Mouse (Mus musculus): ENCODE results near the gene Csad.

Csad gene

DNA sequence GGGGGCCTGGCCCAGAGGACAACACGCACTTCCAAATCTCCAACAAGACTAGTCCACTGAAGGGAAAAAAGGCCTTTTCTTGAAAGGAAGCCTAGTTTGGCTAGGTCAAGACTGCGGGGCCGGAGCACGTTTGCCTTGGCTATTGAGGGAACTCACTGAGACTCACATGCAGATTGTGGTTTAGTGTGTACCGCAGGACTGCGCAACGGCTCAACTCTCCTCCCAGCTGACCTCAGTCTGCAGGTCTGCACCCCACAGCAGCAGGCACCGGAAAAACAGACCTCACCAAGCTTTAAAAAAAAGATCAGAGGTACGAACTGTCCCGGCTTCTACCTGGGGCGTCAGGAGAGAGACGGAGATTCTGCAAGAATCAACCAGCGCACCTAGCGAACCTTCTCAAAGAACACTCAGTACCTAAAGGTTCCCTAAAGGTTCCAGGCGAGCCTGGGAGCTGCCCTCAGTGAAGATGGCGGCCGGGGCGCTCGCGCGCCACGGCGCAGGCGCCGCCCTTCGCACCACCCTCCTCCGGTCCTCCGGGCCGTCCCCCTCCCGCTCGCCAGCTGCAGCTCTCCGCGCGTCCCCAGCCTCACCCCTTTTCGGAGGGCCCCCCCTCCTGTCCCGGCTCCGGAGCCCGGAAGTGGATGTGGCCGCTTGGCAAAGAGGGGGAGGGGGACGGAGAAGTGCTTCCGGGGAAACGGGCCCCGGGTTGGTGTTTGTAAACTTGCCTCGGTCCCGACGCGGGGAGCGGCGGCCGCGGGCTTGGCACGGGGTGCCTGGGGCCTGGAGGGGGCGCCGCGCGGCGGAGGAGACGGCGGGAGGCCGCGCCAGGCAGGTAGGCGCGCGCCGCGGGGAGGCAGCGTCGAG lies 1.3 kb downstream of the Csad start, which contains the start of gene Zfp740:
Zfp740 (plus strand) TSS at position 279 of the 864 bp plus-strand sequence.
- DNase-seq (ENCODE audit: low spot score), result peak; percentile 96

DNA sequence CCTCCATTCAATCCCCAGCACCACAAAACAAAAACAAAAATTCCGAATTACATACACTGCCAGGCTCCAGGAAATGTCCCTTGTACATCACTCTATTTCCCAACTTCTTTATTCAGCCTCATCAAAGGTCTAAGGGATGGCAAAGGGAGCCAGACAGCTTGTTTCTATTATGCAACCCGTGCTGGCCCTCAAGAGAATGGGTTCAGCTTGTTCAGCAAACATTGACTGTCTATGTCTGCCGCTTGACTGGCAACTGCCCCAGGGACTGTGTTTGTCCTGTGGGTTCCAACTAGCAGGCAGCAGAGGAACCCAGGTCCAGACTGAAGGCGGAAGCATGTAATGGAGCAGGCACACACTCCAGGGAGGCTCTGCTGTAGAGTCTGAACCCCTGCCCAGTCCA lies 5.7 kb downstream of the Csad start:
- no peak for DNase-seq (ENCODE audit: low spot score)

DNA sequence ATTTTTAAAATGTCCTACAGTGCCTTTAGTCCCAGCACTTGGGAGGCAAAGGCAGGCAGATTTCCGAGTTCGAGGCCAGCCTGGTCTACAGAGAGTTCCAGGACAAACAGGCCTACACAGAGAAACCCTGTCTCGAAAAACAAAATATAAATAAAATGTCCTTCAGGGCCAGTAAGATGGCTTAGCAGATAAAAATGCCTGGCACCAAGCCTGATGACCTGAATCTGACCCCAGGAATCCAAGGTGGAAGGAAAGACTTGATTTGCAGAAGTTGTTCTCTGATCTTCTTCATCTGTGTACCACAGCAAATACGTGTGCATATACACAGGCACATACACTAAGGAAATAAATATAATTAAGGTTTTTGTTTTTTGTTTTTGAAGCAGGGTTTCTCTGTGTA lies 9.2 kb downstream of the Csad start:
- DNase-seq (ENCODE audit: low spot score), result no peak

DNA sequence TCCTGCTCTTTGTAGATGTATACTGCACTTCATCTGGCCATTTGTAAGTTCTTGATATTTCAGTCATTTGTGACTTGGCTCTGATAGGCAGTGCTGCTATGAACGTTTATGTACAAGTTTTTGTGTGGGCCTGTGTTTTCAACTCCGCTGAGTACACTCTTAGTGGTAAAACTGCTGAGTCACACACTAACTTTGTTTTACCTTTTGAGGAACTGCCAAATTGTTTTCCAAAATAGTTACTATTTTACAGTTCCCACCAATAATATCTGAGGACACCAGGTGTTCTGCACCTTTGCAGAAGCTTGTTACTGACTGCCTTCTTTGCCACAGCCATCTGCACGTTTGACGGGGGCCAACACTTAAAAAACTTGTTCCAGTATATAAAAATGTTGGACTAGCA lies 10.1 kb downstream of the Csad start:
- DNase-seq (ENCODE audit: low spot score), result no peak

DNA sequence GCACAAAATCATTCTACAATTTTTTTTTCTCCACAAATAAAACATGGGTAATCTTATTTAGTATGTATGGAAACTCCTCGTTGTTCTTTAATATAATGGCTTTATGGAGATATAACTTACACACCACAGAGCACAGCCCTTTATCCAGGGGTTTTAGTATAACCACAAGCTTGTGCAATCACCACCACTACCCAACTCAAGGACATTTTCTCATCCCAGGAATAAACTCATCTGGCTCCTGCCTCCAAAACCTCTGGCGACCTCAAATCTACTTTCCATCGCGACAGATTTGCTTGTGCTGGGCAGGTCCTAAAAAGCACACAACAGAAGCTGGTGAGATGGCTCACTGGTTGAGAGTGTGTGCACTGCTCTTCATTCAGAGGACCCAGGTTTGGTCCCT lies 10.9 kb downstream of the Csad start:
- no peak for DNase-seq (ENCODE audit: low spot score)

DNA sequence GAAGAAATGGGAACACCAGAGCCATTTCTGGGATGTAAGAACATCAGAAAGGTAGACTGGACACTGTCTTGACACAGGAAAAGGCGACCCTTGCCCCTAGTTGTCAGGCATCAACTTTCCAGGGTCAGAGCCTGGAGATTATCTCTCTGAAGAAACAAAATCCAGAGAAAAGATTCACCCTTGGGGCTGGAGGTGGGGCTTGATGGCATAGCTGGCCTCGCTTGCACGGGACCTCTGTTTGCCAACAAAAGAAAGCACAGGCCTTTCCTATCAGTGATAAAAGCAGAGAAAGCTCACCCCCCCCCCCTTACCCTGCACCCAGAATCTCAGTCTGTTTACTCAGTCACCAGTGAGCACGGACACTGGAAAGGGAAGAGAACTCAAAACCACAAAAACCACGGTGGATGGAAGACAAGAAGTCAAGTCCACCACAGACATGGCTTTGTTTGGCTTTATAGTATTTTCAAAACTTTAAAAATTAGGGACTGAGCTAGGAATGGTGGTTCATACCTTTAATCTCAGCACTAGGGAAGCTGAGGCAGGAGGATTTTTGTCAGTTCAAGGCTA lies 11.6 kb downstream of the Csad start:
- no peak for DNase-seq (ENCODE audit: low spot score)

DNA sequence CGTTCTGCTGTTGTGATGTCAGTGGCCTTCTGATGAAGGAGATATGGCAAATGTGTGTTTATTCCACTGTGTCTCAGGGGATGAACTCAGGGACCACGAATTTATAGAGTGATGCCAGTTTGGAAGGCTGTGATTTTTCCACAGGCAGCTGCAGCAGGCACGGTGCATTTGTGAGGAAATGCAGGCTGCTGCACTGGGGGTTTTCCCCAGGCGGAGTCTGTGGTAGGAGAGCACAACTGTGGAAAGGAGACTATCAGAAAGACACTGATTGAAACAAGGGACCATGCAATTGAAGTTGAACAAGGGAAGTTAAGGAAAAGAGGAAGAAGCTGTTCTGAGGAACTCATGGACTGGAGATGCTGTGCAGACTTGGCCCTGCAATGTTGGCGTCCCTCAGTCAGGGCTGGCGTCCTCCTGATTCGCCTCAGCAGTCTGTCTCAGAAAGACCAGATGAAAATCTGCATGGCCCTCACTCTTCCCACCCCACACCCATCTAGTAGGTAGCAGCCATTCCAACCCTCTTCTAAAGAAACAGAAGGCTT lies 12.2 kb downstream of the Csad start:
- DNase-seq (ENCODE audit: low spot score), result no peak

DNA sequence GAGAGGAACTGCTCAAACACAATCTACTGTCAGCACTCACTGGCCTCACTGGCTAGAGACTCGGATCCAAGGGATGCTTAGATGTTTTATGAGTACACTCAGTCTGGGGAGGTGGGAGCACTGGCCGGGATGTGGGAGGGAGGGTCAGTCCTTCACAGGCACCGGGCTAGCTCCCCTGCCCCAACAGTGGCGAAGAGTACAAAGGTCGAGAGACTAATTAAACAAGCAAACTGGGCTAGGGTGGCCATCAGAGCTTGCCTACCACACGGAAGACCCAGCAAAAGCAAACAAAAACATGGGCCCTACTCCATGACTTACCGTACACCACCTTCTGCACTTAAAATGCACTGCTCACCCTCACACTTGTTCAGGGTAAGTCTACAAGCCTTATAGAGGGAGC lies 12.8 kb downstream of the Csad start:
- DNase-seq (ENCODE audit: low spot score), result no peak

DNA sequence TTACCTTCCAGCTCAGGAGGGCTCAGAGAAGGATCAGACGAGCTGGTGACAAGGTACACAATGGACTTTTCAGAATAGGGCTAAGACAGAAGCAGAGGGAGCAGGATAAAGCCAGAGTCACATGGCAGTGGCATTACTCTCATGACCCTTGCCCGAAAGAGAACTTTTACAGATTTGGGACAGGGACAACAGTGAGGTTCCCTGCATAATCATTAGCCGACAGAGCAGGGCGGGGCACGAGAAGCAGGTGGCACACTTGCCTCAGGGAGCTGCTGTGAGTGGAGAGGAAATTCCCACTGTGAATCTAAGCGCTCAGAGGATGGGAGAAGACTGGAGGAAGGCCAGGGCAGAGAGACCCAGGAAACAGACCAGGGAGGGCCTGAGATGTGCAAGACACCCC lies 15.6 kb downstream of the Csad start:
- DNase-seq (ENCODE audit: low spot score), result no peak

DNA sequence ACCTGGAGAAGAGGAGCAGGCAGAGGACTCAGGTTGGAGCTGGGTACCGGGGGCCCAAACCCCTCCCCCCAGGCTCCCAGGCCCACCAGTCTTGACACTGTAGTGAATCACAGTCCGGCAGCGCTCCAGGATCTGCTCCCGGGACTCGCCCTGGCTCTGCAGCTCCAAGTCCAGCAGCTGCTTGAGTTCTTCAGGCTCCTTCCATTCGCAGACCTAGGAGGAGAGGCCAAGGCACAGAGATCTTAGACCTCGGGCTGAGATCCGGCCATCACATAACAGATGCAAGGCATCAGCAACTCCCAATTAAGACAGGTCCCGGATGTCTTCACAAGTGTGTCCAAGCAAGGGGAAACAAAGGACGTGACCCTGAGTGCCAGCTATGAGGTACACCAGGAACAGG lies 16.4 kb downstream of the Csad start:
- no peak for DNase-seq (ENCODE audit: low spot score)

DNA sequence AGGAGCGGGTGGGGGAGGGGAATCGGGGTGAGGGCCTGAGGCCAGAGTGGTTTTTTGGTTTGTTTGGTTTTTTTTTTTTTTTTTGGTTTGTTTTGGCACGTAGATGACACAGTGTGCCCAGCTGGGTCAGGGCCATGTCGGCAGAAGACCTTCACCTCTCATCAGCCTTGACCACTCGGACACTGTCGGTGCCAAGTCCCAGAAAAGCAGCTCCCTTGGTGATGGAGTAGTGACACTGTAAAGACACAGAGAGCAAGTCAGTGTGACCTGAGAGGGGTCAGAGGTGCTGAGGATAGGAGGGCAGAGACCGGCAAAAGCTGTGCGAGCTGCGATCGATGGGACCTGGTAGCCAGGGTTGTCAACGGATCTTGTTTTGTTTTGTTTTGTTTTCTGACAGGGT lies 18.3 kb downstream of the Csad start:
- DNase-seq (ENCODE audit: low spot score), result no peak

DNA sequence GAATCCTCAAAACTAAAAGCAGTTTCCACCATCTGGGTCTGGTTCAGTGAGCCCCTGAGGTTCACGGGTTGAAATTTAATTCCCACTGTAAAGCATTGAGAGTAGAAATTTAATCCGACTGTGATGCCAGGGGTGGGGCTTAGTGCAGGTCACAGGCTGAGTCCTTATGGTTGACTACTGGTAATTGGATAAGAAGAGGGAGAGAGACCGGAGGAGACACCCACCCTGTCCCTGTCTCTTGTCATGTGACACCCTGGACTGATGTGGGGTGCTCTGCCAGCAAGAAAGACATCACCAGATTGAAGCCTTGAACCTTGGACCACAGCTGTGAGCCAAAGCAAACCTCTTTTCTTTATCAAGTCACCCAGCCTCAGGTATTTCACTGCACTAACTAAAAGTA lies 21.4 kb downstream of the Csad start:
- DNase-seq (ENCODE audit: low spot score), result no peak

DNA sequence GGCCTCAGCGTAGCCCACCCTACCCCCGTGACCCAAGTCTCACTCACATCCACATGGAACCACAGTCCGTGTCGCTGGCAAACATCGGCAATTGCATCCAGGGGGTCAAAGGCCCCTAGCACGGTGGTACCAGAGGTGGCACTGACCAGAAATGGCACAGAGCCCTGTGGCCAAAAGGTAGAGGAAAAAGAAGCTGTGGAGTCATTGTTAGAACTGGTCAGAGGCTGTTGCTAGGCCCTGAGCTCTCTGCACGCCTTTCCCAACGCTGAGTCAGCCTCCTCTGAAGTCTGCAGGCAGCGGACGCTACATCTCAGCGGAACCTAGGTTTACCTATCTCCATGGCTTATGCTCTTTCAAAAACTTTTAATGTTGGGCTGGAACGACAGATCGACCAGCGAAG lies 24.6 kb downstream of the Csad start:
- no peak for DNase-seq (ENCODE audit: low spot score)

DNA sequence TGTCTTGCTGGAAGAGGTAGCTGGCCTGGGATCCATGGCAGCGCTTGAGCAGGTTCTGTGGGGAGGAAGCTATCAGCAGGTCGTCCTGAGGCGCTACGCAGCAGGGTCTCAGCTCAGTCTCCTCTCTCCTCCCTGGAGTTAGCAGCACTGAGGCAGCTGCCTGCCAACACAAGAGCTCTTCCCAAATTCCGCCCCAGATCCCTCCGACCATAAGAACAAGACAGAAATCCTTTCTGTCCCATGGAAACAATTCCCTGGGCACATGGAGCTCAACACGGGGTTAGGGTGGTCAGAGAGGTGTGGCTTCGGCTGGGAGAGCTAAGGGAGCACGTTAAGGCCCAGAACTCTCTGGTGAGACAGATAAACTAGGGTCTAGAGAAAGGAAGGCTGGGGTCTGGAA lies 25.4 kb downstream of the Csad start:
- DNase-seq (ENCODE audit: low spot score), result no peak

DNA sequence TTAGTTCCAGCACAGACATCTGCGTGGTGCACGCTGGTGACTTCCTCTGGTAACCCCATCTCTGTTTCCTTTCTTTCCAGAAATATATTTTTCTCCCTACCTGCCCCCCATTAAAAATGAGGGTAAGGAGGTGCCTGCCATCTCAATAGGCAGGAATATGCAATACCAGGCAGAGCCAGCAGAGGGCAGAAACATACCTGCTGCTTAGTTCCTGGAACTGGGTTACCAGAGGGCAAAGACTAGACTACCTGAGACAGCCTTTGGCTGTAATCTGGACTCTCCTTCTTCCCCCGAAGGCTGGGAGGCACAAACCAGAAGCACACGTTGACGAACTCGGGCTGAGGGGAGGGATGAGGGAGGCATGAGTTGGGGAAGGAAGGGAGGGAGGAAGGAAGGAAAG lies 26.2 kb downstream of the Csad start:
- no peak for DNase-seq (ENCODE audit: low spot score)

DNA sequence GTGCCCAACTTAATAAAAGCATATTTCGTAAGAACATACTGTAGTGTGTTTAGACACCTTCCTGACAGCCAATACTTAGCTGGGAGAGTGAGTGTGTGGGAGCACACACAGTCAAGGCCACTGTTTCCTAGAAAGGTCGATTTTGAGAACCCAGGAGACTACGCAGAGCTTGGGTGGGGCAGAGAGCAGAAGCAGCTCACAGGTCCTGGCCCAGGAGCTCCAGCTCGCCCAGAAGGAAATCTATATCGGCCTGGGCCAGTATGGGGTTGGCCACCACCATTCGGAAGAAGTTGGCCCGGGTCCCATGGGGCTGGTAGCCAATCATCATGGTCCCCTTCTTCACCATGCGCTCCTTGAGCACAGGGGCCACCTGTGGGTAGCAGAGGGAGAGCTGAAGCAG lies 27.1 kb downstream of the Csad start:
- no peak for DNase-seq (ENCODE audit: low spot score)

DNA sequence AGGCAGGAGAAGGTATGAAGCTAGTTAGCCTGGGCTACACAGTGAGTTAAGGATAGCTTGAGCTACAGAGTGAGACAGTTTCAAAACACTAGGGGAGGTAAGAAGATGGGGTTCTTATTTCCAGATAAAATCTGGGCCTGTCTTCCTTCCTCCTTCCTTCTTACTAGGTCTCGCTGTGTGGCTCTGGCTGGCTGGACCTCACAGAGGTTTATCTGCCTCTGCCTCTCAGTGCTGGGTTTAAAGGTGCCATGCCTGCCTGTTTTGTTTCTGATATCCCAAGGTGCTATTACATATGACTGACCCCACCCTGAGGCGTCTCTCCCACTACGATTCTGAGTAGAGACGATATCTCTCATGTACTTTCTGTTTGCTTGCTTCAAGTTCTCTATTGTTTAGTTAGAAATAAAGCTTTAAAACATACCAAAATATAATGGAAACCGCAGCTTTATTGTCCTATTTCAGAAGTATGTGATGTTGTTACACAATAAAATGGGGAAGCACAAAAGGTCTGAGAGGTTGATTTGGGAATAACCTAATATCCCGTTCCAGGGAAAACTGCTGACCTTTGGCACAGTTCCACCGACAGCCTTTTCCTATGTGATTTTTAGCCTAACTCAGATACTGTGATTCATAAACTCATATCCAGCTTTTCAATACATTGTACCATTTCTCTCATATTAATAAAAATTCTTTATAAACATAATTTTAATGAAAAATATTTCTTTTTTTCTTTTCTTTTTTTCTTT lies 27.8 kb downstream of the Csad start:
- DNase-seq (ENCODE audit: low spot score), result no peak

DNA sequence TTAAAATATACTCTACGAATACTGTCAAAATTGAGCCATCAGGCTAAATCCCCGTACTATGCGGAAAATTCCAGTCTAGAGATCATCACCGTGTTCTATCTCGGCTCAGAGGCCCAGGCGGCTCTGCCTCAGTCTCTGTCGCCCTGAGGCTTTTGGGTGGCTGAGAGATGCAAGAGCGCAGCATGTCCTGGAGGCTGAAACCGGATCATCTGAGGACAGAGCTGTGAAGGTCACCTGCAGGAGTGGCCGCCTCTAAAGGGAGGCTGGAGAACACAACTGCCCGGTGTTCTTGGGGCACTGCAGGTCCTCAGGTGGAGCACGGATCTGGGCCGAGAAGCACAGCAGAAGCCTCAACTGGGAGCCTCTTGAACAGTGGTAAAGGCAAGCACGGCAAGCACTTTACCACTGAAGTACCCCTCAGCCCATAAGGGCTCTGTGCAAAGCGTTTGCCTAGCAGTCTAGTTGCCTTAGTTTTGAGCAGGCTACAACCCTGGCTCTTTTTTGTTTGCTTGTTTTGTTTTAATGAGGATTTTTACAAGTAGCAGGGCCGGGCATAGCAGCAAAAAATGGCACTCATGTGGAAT lies 28.7 kb downstream of the Csad start:
- DNase-seq (ENCODE audit: low spot score), result no peak

DNA sequence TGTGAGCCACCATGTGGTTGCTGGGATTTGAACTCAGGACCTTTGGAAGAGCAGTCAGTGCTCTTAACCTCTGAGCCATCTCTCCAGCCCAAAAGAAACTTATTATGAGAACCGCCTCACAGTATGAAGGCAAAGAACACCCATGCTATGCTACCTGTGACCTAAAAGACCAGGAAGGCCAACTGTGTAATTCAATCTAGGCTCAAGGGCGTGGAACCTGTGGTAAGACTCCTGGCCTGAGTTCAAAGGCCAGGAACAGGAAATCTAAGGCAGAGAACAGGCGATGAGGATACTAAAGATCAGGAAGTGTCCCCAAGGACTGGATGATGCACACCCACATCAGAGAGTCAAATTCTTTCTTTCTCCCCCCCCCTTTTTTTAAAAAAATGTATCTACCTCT lies 30.9 kb downstream of the Csad start:
- DNase-seq (ENCODE audit: low spot score), result no peak

DNA sequence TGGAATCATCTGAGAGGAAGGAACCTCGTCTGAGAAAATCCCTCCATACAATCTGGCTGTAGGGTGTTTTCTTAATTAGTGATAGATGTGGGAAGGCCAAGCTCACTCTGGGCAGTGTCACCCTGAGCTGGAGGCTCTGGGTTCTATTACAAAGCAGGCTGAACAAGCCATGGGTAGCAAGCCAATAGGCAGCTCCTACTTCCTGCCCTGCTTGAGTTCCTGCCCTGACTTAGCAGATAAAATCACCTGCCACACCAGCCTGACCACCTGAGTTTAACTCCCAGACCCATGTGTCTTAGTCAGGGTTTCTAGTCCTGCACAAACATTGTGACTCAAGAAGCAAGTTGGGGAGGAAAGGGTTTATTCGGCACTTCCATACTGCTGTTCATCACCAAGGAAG lies 35.5 kb downstream of the Csad start:
- DNase-seq (ENCODE audit: low spot score), result no peak

DNA sequence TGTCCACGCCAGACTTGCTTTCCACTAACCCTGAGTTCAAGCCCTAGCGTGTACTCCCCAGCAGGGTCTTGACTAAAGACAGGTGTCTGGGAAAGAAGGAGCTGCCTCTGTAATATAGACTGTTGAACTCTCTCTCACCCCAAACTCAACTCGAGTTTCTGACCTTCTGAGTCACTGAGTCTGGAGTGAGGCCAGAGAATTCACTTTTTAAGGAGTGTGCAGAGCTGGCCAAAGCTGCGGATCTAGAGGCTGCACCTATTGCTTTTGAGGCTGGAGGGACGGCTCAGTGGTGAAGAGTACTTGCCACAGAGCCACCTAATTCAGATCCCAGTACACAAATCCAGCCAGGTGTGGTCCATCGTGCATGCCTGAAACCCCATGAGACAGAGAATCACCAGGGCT lies 36.9 kb downstream of the Csad start:
- no peak for DNase-seq (ENCODE audit: low spot score)

DNA sequence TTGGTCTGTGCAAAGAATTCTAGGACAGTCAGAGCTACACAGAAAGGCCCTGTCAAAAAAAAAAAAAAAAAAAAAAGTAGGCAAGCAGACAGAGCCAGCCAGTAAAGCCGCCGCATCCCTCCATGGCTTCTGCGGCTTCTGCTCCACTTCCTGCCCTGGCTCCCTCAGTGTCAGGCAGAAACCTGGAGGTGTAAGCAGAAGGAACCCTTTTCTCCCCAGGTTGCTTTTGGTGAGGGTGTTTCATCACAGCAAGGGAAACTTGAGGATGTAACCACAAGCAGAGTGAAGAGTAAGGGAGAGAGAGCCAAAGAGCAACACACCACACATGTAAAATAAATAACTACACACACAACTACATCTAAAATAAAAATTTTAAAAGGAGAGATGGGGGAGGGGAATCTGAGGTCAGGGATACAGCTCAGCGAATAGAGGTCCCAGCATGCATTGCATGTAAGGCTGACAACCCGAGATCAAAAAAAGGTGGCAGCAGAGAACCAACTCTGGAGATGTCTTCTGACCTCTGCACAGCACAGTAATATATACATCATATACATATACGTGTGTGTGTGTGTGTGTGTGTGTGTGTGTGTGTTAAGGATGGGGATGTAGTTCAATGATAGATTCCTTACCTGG lies 38.9 kb downstream of the Csad start:
- no peak for DNase-seq (ENCODE audit: low spot score)
